Mouse (Mus musculus): ENCODE data around the gene AC153137.1. TPM values are rescaled to one million over a fixed set of nuclear protein-coding genes. Genes with fewer than 3 reads are reported as not detected.
A peak's percentile ranks its signal among the peaks of the same experiment; 100 is the strongest.

AC153137.1 gene
- total and polyA plus RNA-seq, 3 experiments: not detected

- 0 out of 2 replicates have a peak, but pooled peaks have one; percentile 17 for ATAC-seq (ENCODE audit: extremely low read depth, insufficient number of reproducible peaks, low FRiP score, poor library complexity, severe bottlenecking)
- Histone ChIP-seq H3K4me3 (ENCODE audit: low read depth, low read length) (no peak overlapping the region), H3K9me3 (replicated peaks) (no peaks in the 10 kb centered on the region), H3K36me3 (replicated peaks) (peaks cover 34% of the 10 kb centered on the region), H3K4me1 (ENCODE audit: insufficient read depth, low read depth, low read length) (peaks cover 5% of the 10 kb centered on the region), H3K27me3 (ENCODE audit: insufficient read depth, low read length) (peaks cover 3% of the 10 kb centered on the region; the same call in 1 of the 2 replicates)
- DNase-seq (ENCODE audit: low spot score): no peak
- TF ChIP-seq GATA1 (IDR thresholded peaks at IDR 0.05; ENCODE audit: borderline replicate concordance, low read length) (no peak), POLR2AphosphoS5 (IDR thresholded peaks at IDR 0.05; ENCODE audit: insufficient replicate concordance, low read depth, low read length) (no peak), GATA2 (IDR thresholded peaks at IDR 0.05; ENCODE audit: borderline replicate concordance, low read depth, low read length) (no peak), TAL1 (conservative IDR thresholded peaks at IDR 0.05; ENCODE audit: low read depth, low read length) (no peak), CTCF (IDR thresholded peaks at IDR 0.05; ENCODE audit: low read depth, low read length) (no peak)
Measured at GRCm38 (mm10) chr1:30940571-30940970, 37.2 kb downstream of the AC153137.1 start.

GRCm38 (mm10) chr1:30938392-30938791 is 39.4 kb downstream of the AC153137.1 start:
- ATAC-seq (ENCODE audit: extremely low read depth, insufficient number of reproducible peaks, low FRiP score, poor library complexity, severe bottlenecking): no peak
- peaks cover 4% of the 10 kb centered on the region; the same call in 1 of the 2 replicates for H3K27me3 ChIP-seq (ENCODE audit: insufficient read depth, low read length)
- no peak overlapping the region for H3K4me3 ChIP-seq (ENCODE audit: low read depth, low read length)
- no peak for DNase-seq (ENCODE audit: low spot score)
- H3K36me3 ChIP-seq (replicated peaks): peaks cover 13% of the 10 kb centered on the region
- H3K9me3 ChIP-seq (replicated peaks): no peaks in the 10 kb centered on the region
- TF ChIP-seq TAL1 (conservative IDR thresholded peaks at IDR 0.05; ENCODE audit: low read depth, low read length) (no peak), POLR2AphosphoS5 (IDR thresholded peaks at IDR 0.05; ENCODE audit: insufficient replicate concordance, low read depth, low read length) (no peak), GATA2 (IDR thresholded peaks at IDR 0.05; ENCODE audit: borderline replicate concordance, low read depth, low read length) (no peak), GATA1 (IDR thresholded peaks at IDR 0.05; ENCODE audit: borderline replicate concordance, low read length) (no peak)
- H3K4me1 ChIP-seq (ENCODE audit: insufficient read depth, low read depth, low read length): no peaks in the 10 kb centered on the region

- Histone ChIP-seq H3K9me3 (replicated peaks) (no peaks in the 10 kb centered on the region), H3K36me3 (replicated peaks) (peaks cover 9% of the 10 kb centered on the region), H3K4me3 (ENCODE audit: low read depth, low read length) (no peak overlapping the region), H3K27me3 (ENCODE audit: insufficient read depth, low read length) (peaks cover 4% of the 10 kb centered on the region; the same call in 1 of the 2 replicates), H3K4me1 (ENCODE audit: insufficient read depth, low read depth, low read length) (no peaks in the 10 kb centered on the region)
- DNase-seq (ENCODE audit: low spot score) (no peak), ATAC-seq (ENCODE audit: extremely low read depth, insufficient number of reproducible peaks, low FRiP score, poor library complexity, severe bottlenecking) (no peak)
- TF ChIP-seq GATA1 (IDR thresholded peaks at IDR 0.05; ENCODE audit: borderline replicate concordance, low read length): no peak
- TF ChIP-seq GATA2 (IDR thresholded peaks at IDR 0.05; ENCODE audit: borderline replicate concordance, low read depth, low read length): no peak
- no peak for TF ChIP-seq TAL1 (conservative IDR thresholded peaks at IDR 0.05; ENCODE audit: low read depth, low read length)
- TF ChIP-seq POLR2AphosphoS5 (IDR thresholded peaks at IDR 0.05; ENCODE audit: insufficient replicate concordance, low read depth, low read length): no peak
- TF ChIP-seq CTCF (IDR thresholded peaks at IDR 0.05; ENCODE audit: low read depth, low read length): no peak
Measured at GRCm38 (mm10) chr1:30937396-30937965, 40.3 kb downstream of the AC153137.1 start.

- ATAC-seq (ENCODE audit: extremely low read depth, insufficient number of reproducible peaks, low FRiP score, poor library complexity, severe bottlenecking) (no peak), DNase-seq (ENCODE audit: low spot score) (no peak)
- no peaks in the 10 kb centered on the region for H3K9me3 ChIP-seq (replicated peaks)
- H3K4me3 ChIP-seq (ENCODE audit: low read depth, low read length): no peak overlapping the region
- H3K27me3 ChIP-seq (ENCODE audit: insufficient read depth, low read length): peaks cover 6% of the 10 kb centered on the region
- H3K36me3 ChIP-seq (replicated peaks): peaks cover 9% of the 10 kb centered on the region
- TF ChIP-seq CTCF (IDR thresholded peaks at IDR 0.05; ENCODE audit: low read depth, low read length): no peak
- no peak for TF ChIP-seq POLR2AphosphoS5 (IDR thresholded peaks at IDR 0.05; ENCODE audit: insufficient replicate concordance, low read depth, low read length)
- no peak for TF ChIP-seq TAL1 (conservative IDR thresholded peaks at IDR 0.05; ENCODE audit: low read depth, low read length)
- no peak for TF ChIP-seq GATA2 (IDR thresholded peaks at IDR 0.05; ENCODE audit: borderline replicate concordance, low read depth, low read length)
- no peak for TF ChIP-seq GATA1 (IDR thresholded peaks at IDR 0.05; ENCODE audit: borderline replicate concordance, low read length)
- H3K4me1 ChIP-seq (ENCODE audit: insufficient read depth, low read depth, low read length): no peaks in the 10 kb centered on the region
Measured at GRCm38 (mm10) chr1:30936488-30936887, 41.3 kb downstream of the AC153137.1 start.

- Histone ChIP-seq H3K27me3 (ENCODE audit: insufficient read depth, low read length) (peaks cover 11% of the 10 kb centered on the region), H3K4me3 (ENCODE audit: low read depth, low read length) (no peak overlapping the region), H3K36me3 (replicated peaks) (no peaks in the 10 kb centered on the region), H3K4me1 (ENCODE audit: insufficient read depth, low read depth, low read length) (peaks cover 2% of the 10 kb centered on the region; the same call in 1 of the 2 replicates), H3K9me3 (replicated peaks) (no peaks in the 10 kb centered on the region)
- ATAC-seq (ENCODE audit: extremely low read depth, insufficient number of reproducible peaks, low FRiP score, poor library complexity, severe bottlenecking): no peak
- TF ChIP-seq GATA2 (IDR thresholded peaks at IDR 0.05; ENCODE audit: borderline replicate concordance, low read depth, low read length): no peak
- no peak for TF ChIP-seq TAL1 (conservative IDR thresholded peaks at IDR 0.05; ENCODE audit: low read depth, low read length)
- TF ChIP-seq CTCF (IDR thresholded peaks at IDR 0.05; ENCODE audit: low read depth, low read length): no peak
- TF ChIP-seq GATA1 (IDR thresholded peaks at IDR 0.05; ENCODE audit: borderline replicate concordance, low read length): no peak
- DNase-seq (ENCODE audit: low spot score): no peak
Measured at GRCm38 (mm10) chr1:30930823-30931222, 46.9 kb downstream of the AC153137.1 start.

- Histone ChIP-seq H3K27me3 (ENCODE audit: insufficient read depth, low read length) (peaks cover 8% of the 10 kb centered on the region), H3K4me1 (ENCODE audit: insufficient read depth, low read depth, low read length) (peaks cover 2% of the 10 kb centered on the region; the same call in 1 of the 2 replicates), H3K4me3 (ENCODE audit: low read depth, low read length) (no peak overlapping the region), H3K36me3 (replicated peaks) (no peaks in the 10 kb centered on the region), H3K9me3 (replicated peaks) (no peaks in the 10 kb centered on the region)
- TF ChIP-seq GATA2 (IDR thresholded peaks at IDR 0.05; ENCODE audit: borderline replicate concordance, low read depth, low read length): no peak
- TF ChIP-seq POLR2AphosphoS5 (IDR thresholded peaks at IDR 0.05; ENCODE audit: insufficient replicate concordance, low read depth, low read length): no peak
- TF ChIP-seq TAL1 (conservative IDR thresholded peaks at IDR 0.05; ENCODE audit: low read depth, low read length): no peak
- TF ChIP-seq GATA1 (IDR thresholded peaks at IDR 0.05; ENCODE audit: borderline replicate concordance, low read length): no peak
- no peak for TF ChIP-seq CTCF (IDR thresholded peaks at IDR 0.05; ENCODE audit: low read depth, low read length)
- no peak for DNase-seq (ENCODE audit: low spot score)
- no peak for ATAC-seq (ENCODE audit: extremely low read depth, insufficient number of reproducible peaks, low FRiP score, poor library complexity, severe bottlenecking)
Measured at GRCm38 (mm10) chr1:30930194-30930593, 47.6 kb downstream of the AC153137.1 start.

Other genes with a start within 250 kb of the AC153137.1 start
- 246 and 279 TPM in 2 replicates for gene Phf3, start 104.0 kb downstream of the AC153137.1 start, total RNA-seq (2014; fragmentation: Nextera tagmentation)
- 174 and 253 TPM in 2 replicates for gene Phf3, start 104.0 kb downstream of the AC153137.1 start, total RNA-seq (2017)
- 59.5 and 66.4 TPM in 2 replicates for gene Phf3, start 104.0 kb downstream of the AC153137.1 start, polyA plus RNA-seq (2012)
- not detected in 2 replicates for gene Lgsn, start 198.4 kb upstream of the AC153137.1 start, total RNA-seq (2014; fragmentation: Nextera tagmentation)
- not detected in 2 replicates for gene Lgsn, start 198.4 kb upstream of the AC153137.1 start, total RNA-seq (2017)
- not detected in 2 replicates for gene Lgsn, start 198.4 kb upstream of the AC153137.1 start, polyA plus RNA-seq (2012)
- gene 4931428L18Rik, start 244.7 kb upstream of the AC153137.1 start, total RNA-seq (2014; fragmentation: Nextera tagmentation): not detected in 2 replicates
- 0.12 and 0.38 TPM in 2 replicates for gene 4931428L18Rik, start 244.7 kb upstream of the AC153137.1 start, total RNA-seq (2017)
- not detected in 2 replicates for gene 4931428L18Rik, start 244.7 kb upstream of the AC153137.1 start, polyA plus RNA-seq (2012)
- not detected in 2 replicates for gene Pih1d3, start 244.9 kb upstream of the AC153137.1 start, total RNA-seq (2014; fragmentation: Nextera tagmentation)
- 0.22 TPM in 1 of 2 replicates, not detected in the other for gene Pih1d3, start 244.9 kb upstream of the AC153137.1 start, total RNA-seq (2017)
- gene Pih1d3, start 244.9 kb upstream of the AC153137.1 start, polyA plus RNA-seq (2012): not detected in 2 replicates